Mouse (Mus musculus) MEL (cell line): ENCODE measurements around the gene Vill. TPM values are rescaled to one million over a fixed set of nuclear protein-coding genes. Genes with fewer than 3 reads are reported as not detected.

Experiments
- DNase-seq: peaks from one replicate; pipeline ENCODE4 v3.0.0; 2011; ENCODE audit warnings: low read depth, low spot score
- H3K27ac ChIP-seq: 2 replicates; pipeline ENCODE4 v1.5.1; 2012; ENCODE audit warnings: low read depth, mild to moderate bottlenecking, control low read depth, low read length, moderate library complexity; ENCODE audit not compliant: control insufficient read depth
- H3K27me3 ChIP-seq, 2 experiments: fragments of 150-350 bp in 1 of 2; sonication (generic) in 1 of 2; 2 replicates each; pipeline ENCODE4 v1.6.1; 2012; ENCODE audit warnings: low read length in 2 of 2, mild to moderate bottlenecking in 2 of 2, improper control_type of control experiment in 1 of 2, moderate library complexity in 1 of 2; ENCODE audit not compliant: insufficient read depth in 2 of 2, control insufficient read depth in 1 of 2
- H3K36me3 ChIP-seq, 2 experiments: 2 replicates each; pipeline ENCODE4 v1.6.1; 2012 to 2014; ENCODE audit warnings: low read length in 2 of 2, improper control_type of control experiment in 1 of 2, inconsistent platforms in 1 of 2, mild to moderate bottlenecking in 1 of 2; ENCODE audit not compliant: insufficient read depth in 2 of 2, control insufficient read depth in 1 of 2
- H3K4me1 ChIP-seq, 2 experiments: fragments of 150-350 bp in 1 of 2; sonication (generic) in 1 of 2; 2 replicates each; pipeline ENCODE4 v1.6.1; 2012; ENCODE audit warnings: low read length in 2 of 2, improper control_type of control experiment in 1 of 2, mild to moderate bottlenecking in 1 of 2; ENCODE audit not compliant: insufficient read depth in 2 of 2, control insufficient read depth in 1 of 2
- H3K4me3 ChIP-seq, 2 experiments: fragments of 150-350 bp in 1 of 2; sonication (generic) in 1 of 2; 2 replicates each; pipeline ENCODE4 v1.5.1; 2012; ENCODE audit warnings: low read depth in 2 of 2, low read length in 2 of 2, mild to moderate bottlenecking in 2 of 2, moderate library complexity in 2 of 2, control low read depth in 1 of 2, improper control_type of control experiment in 1 of 2; ENCODE audit not compliant: control insufficient read depth in 1 of 2, insufficient read depth in 1 of 2
- H3K79me2 ChIP-seq: 2 replicates; pipeline ENCODE4 v1.6.1; 2012; ENCODE audit warnings: mild to moderate bottlenecking, low read length, moderate library complexity; ENCODE audit not compliant: control insufficient read depth, poor library complexity, insufficient read depth
- H3K9ac ChIP-seq: 2 replicates; pipeline ENCODE4 v1.6.1; 2012; ENCODE audit warnings: low read depth, mild to moderate bottlenecking, control low read depth, low read length, moderate library complexity; ENCODE audit not compliant: control insufficient read depth, poor library complexity, severe bottlenecking
- H3K9me3 ChIP-seq: fragments of 150-350 bp; sonication (generic); replicated peaks from 2 replicates; pipeline ENCODE4 v1.6.1; 2012; ENCODE audit warnings: mild to moderate bottlenecking, low read length, improper control_type of control experiment, moderate library complexity; ENCODE audit not compliant: insufficient read depth
- BHLHE40 ChIP-seq: IDR thresholded peaks from 2 replicates; pipeline ENCODE4 v1.6.1; 2012; ENCODE audit warnings: low read depth, mild to moderate bottlenecking, inconsistent platforms, low read length, improper control_type of control experiment, borderline replicate concordance
- CTCF ChIP-seq, 3 experiments: IDR thresholded peaks in 2 of 3; conservative IDR thresholded peaks in 1 of 3; 2 replicates each; pipeline ENCODE4 v1.5.1; 2011 to 2012; ENCODE audit warnings: low read length in 3 of 3, low read depth in 2 of 3, mild to moderate bottlenecking in 2 of 3, improper control_type of control experiment in 1 of 3, inconsistent platforms in 1 of 3, mixed read lengths in 1 of 3, moderate library complexity in 1 of 3; ENCODE audit not compliant: control insufficient read depth in 1 of 3, insufficient read depth in 1 of 3, poor library complexity in 1 of 3, severe bottlenecking in 1 of 3
- ELF1 ChIP-seq: IDR thresholded peaks from 2 replicates; pipeline ENCODE4 v1.6.1; 2014; ENCODE audit warnings: low read depth, mild to moderate bottlenecking, inconsistent platforms, low read length, improper control_type of control experiment, moderate library complexity
- EP300 ChIP-seq, 2 experiments: IDR thresholded peaks; 2 replicates each; pipeline ENCODE4 v1.6.1; 2011; ENCODE audit warnings: improper control_type of control experiment in 2 of 2, low read length in 2 of 2, low read depth in 1 of 2, mild to moderate bottlenecking in 1 of 2
- GABPA ChIP-seq: IDR thresholded peaks from 2 replicates; pipeline ENCODE4 v1.6.1; 2012; ENCODE audit warnings: low read depth, mild to moderate bottlenecking, inconsistent platforms, low read length, improper control_type of control experiment, moderate library complexity
- GATA1 ChIP-seq: IDR thresholded peaks from 2 replicates; pipeline ENCODE4 v1.6.1; 2011; ENCODE audit warnings: low read depth, low read length, improper control_type of control experiment
- HCFC1 ChIP-seq: IDR thresholded peaks from 2 replicates; pipeline ENCODE4 v1.6.1; 2012; ENCODE audit warnings: low read depth, mild to moderate bottlenecking, inconsistent platforms, low read length, improper control_type of control experiment, moderate library complexity
- JUND ChIP-seq: IDR thresholded peaks from 2 replicates; pipeline ENCODE4 v1.6.1; 2011; ENCODE audit warnings: low read depth, mild to moderate bottlenecking, improper control_type of control experiment, low read length
- KAT2A ChIP-seq: conservative IDR thresholded peaks from 2 replicates; pipeline ENCODE4 v1.6.1; 2012; ENCODE audit warnings: low read depth, low read length, improper control_type of control experiment, inconsistent platforms
- MAFK ChIP-seq: IDR thresholded peaks from 2 replicates; pipeline ENCODE4 v1.6.1; 2011; ENCODE audit warnings: low read depth, mild to moderate bottlenecking, low read length, improper control_type of control experiment, borderline replicate concordance
- MAX ChIP-seq: IDR thresholded peaks from 2 replicates; pipeline ENCODE4 v1.6.1; 2011; ENCODE audit warnings: low read length, improper control_type of control experiment
- MEF2A ChIP-seq: IDR thresholded peaks from 2 replicates; pipeline ENCODE4 v1.6.1; 2014; ENCODE audit warnings: low read depth, mild to moderate bottlenecking, inconsistent platforms, low read length, improper control_type of control experiment; ENCODE audit not compliant: poor library complexity, insufficient replicate concordance, severe bottlenecking; ENCODE audit errors: extremely low read depth
- MXI1 ChIP-seq: IDR thresholded peaks from 2 replicates; pipeline ENCODE4 v1.6.1; 2011; ENCODE audit warnings: mild to moderate bottlenecking, low read depth, low read length, improper control_type of control experiment
- MYB ChIP-seq: IDR thresholded peaks from 2 replicates; pipeline ENCODE4 v1.6.1; 2011; ENCODE audit warnings: mild to moderate bottlenecking, low read depth, low read length, improper control_type of control experiment
- NRF1 ChIP-seq: IDR thresholded peaks from 2 replicates; pipeline ENCODE4 v1.6.1; 2014; ENCODE audit warnings: low read depth, mild to moderate bottlenecking, inconsistent platforms, low read length, improper control_type of control experiment, moderate library complexity; ENCODE audit not compliant: poor library complexity, insufficient read depth, severe bottlenecking
- POLR2A ChIP-seq, 2 experiments: IDR thresholded peaks; 2 replicates each; pipeline ENCODE4 v1.6.1; 2011 to 2012; ENCODE audit warnings: low read length in 2 of 2, mild to moderate bottlenecking in 2 of 2, control low read depth in 1 of 2, improper control_type of control experiment in 1 of 2, low read depth in 1 of 2, moderate library complexity in 1 of 2; ENCODE audit not compliant: control insufficient read depth in 1 of 2, insufficient read depth in 1 of 2, poor library complexity in 1 of 2
- POLR2AphosphoS2 ChIP-seq: IDR thresholded peaks from 2 replicates; pipeline ENCODE4 v1.6.1; 2011; ENCODE audit warnings: low read length, improper control_type of control experiment
- POLR2AphosphoS5 ChIP-seq: IDR thresholded peaks from 2 replicates; pipeline ENCODE4 v1.6.1; 2012; ENCODE audit warnings: low read depth, borderline replicate concordance, mild to moderate bottlenecking, inconsistent platforms, low read length, moderate library complexity, mixed read lengths
- RAD21 ChIP-seq: IDR thresholded peaks from 2 replicates; pipeline ENCODE4 v1.6.1; 2011; ENCODE audit warnings: mild to moderate bottlenecking, low read depth, low read length, improper control_type of control experiment
- RCOR1 ChIP-seq: IDR thresholded peaks from 2 replicates; pipeline ENCODE4 v1.6.1; 2012; ENCODE audit warnings: low read depth, mild to moderate bottlenecking, inconsistent platforms, low read length, improper control_type of control experiment
- SMC3 ChIP-seq: IDR thresholded peaks from 2 replicates; pipeline ENCODE4 v1.6.1; 2011; ENCODE audit warnings: low read depth, low read length, improper control_type of control experiment
- TAL1 ChIP-seq: IDR thresholded peaks from 2 replicates; pipeline ENCODE4 v1.6.1; 2012; ENCODE audit warnings: mild to moderate bottlenecking, inconsistent platforms, low read length, moderate library complexity, mixed read lengths
- TBP ChIP-seq: IDR thresholded peaks from 2 replicates; pipeline ENCODE4 v1.8.0; 2011; ENCODE audit warnings: low read depth, low read length, improper control_type of control experiment
- TCF12 ChIP-seq: IDR thresholded peaks from 2 replicates; pipeline ENCODE4 v1.6.1; 2014; ENCODE audit warnings: low read depth, mild to moderate bottlenecking, inconsistent platforms, low read length, improper control_type of control experiment, moderate library complexity
- USF1 ChIP-seq: IDR thresholded peaks from 2 replicates; pipeline ENCODE4 v1.6.1; 2014; ENCODE audit warnings: low read depth, mild to moderate bottlenecking, inconsistent platforms, low read length, improper control_type of control experiment, moderate library complexity
- USF2 ChIP-seq, 2 experiments: IDR thresholded peaks; 2 replicates each; pipeline ENCODE4 v1.6.1; 2011 to 2012; ENCODE audit warnings: improper control_type of control experiment in 2 of 2, low read length in 2 of 2, borderline replicate concordance in 1 of 2, inconsistent platforms in 1 of 2, low read depth in 1 of 2, mild to moderate bottlenecking in 1 of 2; ENCODE audit not compliant: insufficient read depth in 1 of 2
- ZC3H11A ChIP-seq: IDR thresholded peaks from 2 replicates; pipeline ENCODE4 v1.6.1; 2012; ENCODE audit warnings: low read depth, mild to moderate bottlenecking, inconsistent platforms, low read length, improper control_type of control experiment
- ZKSCAN1 ChIP-seq: IDR thresholded peaks from 2 replicates; pipeline ENCODE4 v1.6.1; 2012; ENCODE audit warnings: low read depth, mild to moderate bottlenecking, inconsistent platforms, low read length, improper control_type of control experiment, moderate library complexity
- ZMIZ1 ChIP-seq: IDR thresholded peaks from 2 replicates; pipeline ENCODE4 v1.6.1; 2012; ENCODE audit warnings: low read depth, mild to moderate bottlenecking, inconsistent platforms, low read length, improper control_type of control experiment, moderate library complexity
- ZNF384 ChIP-seq: IDR thresholded peaks from 2 replicates; pipeline ENCODE4 v1.6.1; 2012; ENCODE audit warnings: low read depth, mild to moderate bottlenecking, inconsistent platforms, low read length, improper control_type of control experiment
- polyA plus RNA-seq, 2 experiments: library from polyadenylated mRNA; stranded (reverse) in 1 of 2; unstranded in 1 of 2; fragments of >175 nt in 1 of 2; fragments of >200 nt in 1 of 2; gene quantifications; 2 replicates each; pipeline versions ENCODE4 v1.2.1 to v1.2.4; 2012; ENCODE audit warnings: low replicate concordance in 2 of 2, low read depth in 1 of 2; ENCODE audit not compliant: insufficient read length in 2 of 2, insufficient read depth in 1 of 2, missing spikeins in 1 of 2
- total RNA-seq: library from RNA; depleted of rRNA; stranded (reverse); fragments of 300-350 nt; gene quantifications from 2 replicates; pipeline ENCODE4 v1.2.3, GENCODE M21; 2012

Gene Vill
- total and polyA plus RNA-seq, 3 experiments, result 76.2 to 197 (median 90.9) TPM

DNA sequence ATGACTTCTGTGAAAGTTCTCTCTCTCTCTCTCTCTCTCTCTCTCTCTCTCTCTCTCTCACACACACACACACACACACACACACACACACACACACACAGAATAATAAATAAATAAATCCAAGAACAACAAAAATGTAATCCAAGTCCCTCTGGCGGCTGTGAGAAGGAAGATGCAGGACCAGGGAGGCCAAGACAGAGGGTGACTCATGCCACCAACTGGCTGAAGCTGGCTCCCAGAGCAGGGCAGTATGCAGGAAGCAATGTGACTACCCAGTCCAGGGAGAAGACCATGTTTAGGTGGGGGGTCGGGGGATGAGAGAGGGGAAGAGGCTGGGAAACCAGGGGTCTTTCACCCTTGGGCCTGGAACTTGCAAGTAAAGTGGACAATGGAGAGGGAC lies 1.4 kb upstream of the Vill start:
- no peak overlapping the region for H3K9ac ChIP-seq
- H3K36me3 ChIP-seq, result peaks cover 0 to 16% of the 10 kb centered on the region in 2 experiments; a peak in 2 of 4 replicates
- no peaks in the 10 kb centered on the region; the same call in 1 of the 2 replicates for H3K79me2 ChIP-seq
- no peaks in the 10 kb centered on the region for H3K27me3 ChIP-seq
- DNase-seq, result no peak
- H3K9me3 ChIP-seq, result no peaks in the 10 kb centered on the region
- no peak overlapping the region for H3K4me3 ChIP-seq
- H3K4me1 ChIP-seq, result peaks cover 11 to 20% of the 10 kb centered on the region in 2 experiments
- TF ChIP-seq JUND, result no peak
- TF ChIP-seq USF1, result no peak
- no peak for TF ChIP-seq MEF2A
- TF ChIP-seq ZMIZ1, result no peak
- no peak for TF ChIP-seq POLR2A (IDR thresholded peaks at IDR 0.05; ENCODE audit: control insufficient read depth in 1 of 2, insufficient read depth in 1 of 2, low read depth in 1 of 2, low read length in 2 of 2, poor library complexity in 1 of 2)
- no peak for TF ChIP-seq GATA1
- TF ChIP-seq CTCF (IDR thresholded peaks at IDR 0.05 in 2 of 3, conservative IDR thresholded peaks at IDR 0.05 in 1 of 3; ENCODE audit: control insufficient read depth in 1 of 3, insufficient read depth in 1 of 3, low read depth in 2 of 3, low read length in 3 of 3, poor library complexity in 1 of 3, severe bottlenecking in 1 of 3), result no peak
- no peak for TF ChIP-seq USF2 (IDR thresholded peaks at IDR 0.05; ENCODE audit: borderline replicate concordance in 1 of 2, insufficient read depth in 1 of 2, low read depth in 1 of 2, low read length in 2 of 2)
- no peak for TF ChIP-seq MAFK
- no peak for TF ChIP-seq MYB
- no peak for TF ChIP-seq MAX
- no peak for TF ChIP-seq RAD21
- no peak for TF ChIP-seq RCOR1
- no peak for TF ChIP-seq MXI1
- TF ChIP-seq NRF1, result no peak
- TF ChIP-seq EP300 (IDR thresholded peaks at IDR 0.05; ENCODE audit: low read depth in 1 of 2, low read length in 2 of 2), result no peak
- TF ChIP-seq ELF1, result no peak
- no peak for TF ChIP-seq ZNF384
- no peak for TF ChIP-seq TCF12
- TF ChIP-seq, all 39 proteins: peak for 0
- H3K27ac ChIP-seq, result no peak overlapping the region

DNA sequence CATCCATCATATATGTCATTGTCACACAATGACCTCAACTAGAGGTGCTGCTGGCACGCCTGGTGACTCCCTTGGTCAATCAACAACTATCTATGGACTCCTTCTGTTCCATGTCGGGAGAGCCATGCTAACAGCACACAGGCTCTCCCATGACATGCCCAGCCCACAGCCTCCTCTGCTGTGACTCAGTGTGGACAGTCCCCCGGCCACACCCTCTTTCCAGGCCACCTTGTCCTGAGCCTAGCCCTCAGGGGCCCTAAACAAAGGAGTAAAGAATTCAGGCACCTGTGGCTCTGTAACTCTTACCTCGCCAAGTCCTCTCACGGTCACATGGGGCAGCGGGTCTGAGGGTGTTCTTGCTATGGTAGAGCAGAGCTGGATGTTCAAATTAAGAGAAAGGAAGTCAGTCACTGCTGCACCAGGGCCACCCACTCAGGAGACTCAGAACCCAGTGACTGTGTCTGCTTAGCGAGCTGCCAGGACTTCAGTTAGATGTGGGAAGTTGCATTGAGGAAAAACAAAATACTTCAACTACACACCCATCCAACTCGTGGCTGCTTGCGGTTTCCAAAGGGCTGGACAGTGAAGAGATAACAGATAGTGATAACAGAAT lies 1.5 kb downstream of the Vill start:
- Histone ChIP-seq H3K27me3 (no peaks in the 10 kb centered on the region), H3K4me1 (peaks cover 7 to 15% of the 10 kb centered on the region in 2 experiments; a peak in 3 of 4 replicates), H3K79me2 (no peaks in the 10 kb centered on the region; the same call in 1 of the 2 replicates), H3K4me3 (peak overlapping the region in 1 of 2 experiments; percentile 86; a peak in 1 of 4 replicates), H3K9ac (peak overlapping the region; percentile 69; the same call in 1 of the 2 replicates), H3K36me3 (peaks cover 0 to 12% of the 10 kb centered on the region in 2 experiments; a peak in 2 of 4 replicates), H3K27ac (peak overlapping the region; percentile 31), H3K9me3 (no peaks in the 10 kb centered on the region)
- peak; percentile 48 for DNase-seq
- TF ChIP-seq MYB (no peak), SMC3 (no peak), KAT2A (no peak), ZC3H11A (no peak), ZKSCAN1 (no peak), TAL1 (no peak; the same call in 1 of the 2 replicates), GABPA (no peak), POLR2AphosphoS5 (no peak), CTCF (IDR thresholded peaks at IDR 0.05 in 2 of 3, conservative IDR thresholded peaks at IDR 0.05 in 1 of 3; ENCODE audit: control insufficient read depth in 1 of 3, insufficient read depth in 1 of 3, low read depth in 2 of 3, low read length in 3 of 3, poor library complexity in 1 of 3, severe bottlenecking in 1 of 3) (no peak), TBP (no peak), MAFK (no peak), HCFC1 (no peak), POLR2AphosphoS2 (no peak), BHLHE40 (0 out of 2 replicates have a peak, but pooled peaks have one; percentile 23), MEF2A (no peak), JUND (no peak)
